Mouse (Mus musculus) CH12.LX (cell line): ENCODE results near the gene Pik3ip1.

Experiments used
- BHLHE40 ChIP-seq: IDR thresholded peaks from 2 replicates; pipeline ENCODE4 v1.6.1; 2011; ENCODE audit warnings: mild to moderate bottlenecking, low read depth, low read length, improper control_type of control experiment
- CHD2 ChIP-seq: IDR thresholded peaks from 2 replicates; pipeline ENCODE4 v1.6.1; 2011; ENCODE audit warnings: low read length, improper control_type of control experiment
- CTCF ChIP-seq, 2 experiments: IDR thresholded peaks in 1 of 2; conservative IDR thresholded peaks in 1 of 2; 2 replicates each; pipeline ENCODE4 v1.5.1; 2011 to 2012; ENCODE audit warnings: low read depth in 2 of 2, low read length in 2 of 2, improper control_type of control experiment in 1 of 2, inconsistent platforms in 1 of 2, mild to moderate bottlenecking in 1 of 2, moderate library complexity in 1 of 2
- GABPA ChIP-seq: IDR thresholded peaks from 2 replicates; pipeline ENCODE4 v1.6.1; 2012; ENCODE audit warnings: low read depth, low read length, improper control_type of control experiment, inconsistent platforms; ENCODE audit not compliant: insufficient replicate concordance
- JUN ChIP-seq: IDR thresholded peaks from 2 replicates; pipeline ENCODE4 v1.6.1; 2011; ENCODE audit warnings: low read depth, mild to moderate bottlenecking, low read length, improper control_type of control experiment, moderate library complexity; ENCODE audit not compliant: insufficient read depth
- MAX ChIP-seq: IDR thresholded peaks from 2 replicates; pipeline ENCODE4 v1.6.1; 2011; ENCODE audit warnings: low read length, improper control_type of control experiment
- MYC ChIP-seq: IDR thresholded peaks from 2 replicates; pipeline ENCODE4 v1.6.1; 2011; ENCODE audit warnings: low read depth, mild to moderate bottlenecking, improper control_type of control experiment, low read length
- POLR2A ChIP-seq: IDR thresholded peaks from 2 replicates; pipeline ENCODE4 v1.6.1; 2011; ENCODE audit warnings: low read depth, mild to moderate bottlenecking, improper control_type of control experiment, low read length
- USF1 ChIP-seq: IDR thresholded peaks from 2 replicates; pipeline ENCODE4 v1.6.1; 2014; ENCODE audit warnings: low read depth, mild to moderate bottlenecking, inconsistent platforms, low read length, improper control_type of control experiment
- USF2 ChIP-seq: conservative IDR thresholded peaks from 2 replicates; pipeline ENCODE4 v1.6.1; 2011; ENCODE audit warnings: low read depth, low read length, improper control_type of control experiment

GRCm38 (mm10) chr11:3347835-3348195 is 17.6 kb downstream of the Pik3ip1 start:
- TF ChIP-seq CHD2 (no peak), MYC (no peak), MAX (no peak), USF2 (no peak), CTCF (conservative IDR thresholded peaks at IDR 0.05 in 1 of 2, IDR thresholded peaks at IDR 0.05 in 1 of 2; ENCODE audit: low read depth in 2 of 2, low read length in 2 of 2) (no peak), POLR2A (no peak), USF1 (no peak), JUN (no peak), BHLHE40 (no peak), GABPA (no peak)
